Mouse (Mus musculus) frontal cortex, postnatal 14 days (tissue): ENCODE results near the gene Ttll10.

Experiments used
- DNase-seq, 2 experiments: peaks; one replicate each; pipeline ENCODE4 v3.0.0; 2022; ENCODE audit warnings: low spot score in 2 of 2

The Ttll10 gene

GRCm38 (mm10) chr4:156059261-156059660, at the start of gene Ttll10:
Gene Ttll10, minus strand, starts transcription at chr4:156059414.
- no peak for DNase-seq

- DNase-seq, result no peak
Measured at GRCm38 (mm10) chr4:156103342-156103741, 44.1 kb upstream of the Ttll10 start.

GRCm38 (mm10) chr4:156101481-156101903, 42.3 kb upstream of the Ttll10 start:
- no peak for DNase-seq

GRCm38 (mm10) chr4:156100501-156100900, 41.3 kb upstream of the Ttll10 start:
- DNase-seq, result no peak

- no peak for DNase-seq
Measured at GRCm38 (mm10) chr4:156099427-156099826, 40.2 kb upstream of the Ttll10 start.

- no peak for DNase-seq
Measured at GRCm38 (mm10) chr4:156097770-156098366, 38.7 kb upstream of the Ttll10 start.

- DNase-seq, result no peak
Measured at GRCm38 (mm10) chr4:156096191-156096590, 37.0 kb upstream of the Ttll10 start.

- no peak for DNase-seq
Measured at GRCm38 (mm10) chr4:156093758-156094157, 34.5 kb upstream of the Ttll10 start.

- no peak for DNase-seq
Measured at GRCm38 (mm10) chr4:156092765-156093164, 33.6 kb upstream of the Ttll10 start.

- no peak for DNase-seq
Measured at GRCm38 (mm10) chr4:156091236-156091635, 32.0 kb upstream of the Ttll10 start.

GRCm38 (mm10) chr4:156087398-156088087, 28.3 kb upstream of the Ttll10 start:
- DNase-seq, result no peak

- no peak for DNase-seq
Measured at GRCm38 (mm10) chr4:156085256-156085655, 26.0 kb upstream of the Ttll10 start.

GRCm38 (mm10) chr4:156084096-156084879, 25.1 kb upstream of the Ttll10 start:
- DNase-seq, result no peak

GRCm38 (mm10) chr4:156083348-156083747, 24.1 kb upstream of the Ttll10 start:
- no peak for DNase-seq

- DNase-seq, result no peak
Measured at GRCm38 (mm10) chr4:156082621-156083234, 23.5 kb upstream of the Ttll10 start.

GRCm38 (mm10) chr4:156077499-156078301, 18.5 kb upstream of the Ttll10 start:
- no peak for DNase-seq

- no peak for DNase-seq
Measured at GRCm38 (mm10) chr4:156076911-156077382, 17.7 kb upstream of the Ttll10 start.

- no peak for DNase-seq
Measured at GRCm38 (mm10) chr4:156070716-156071115, 11.5 kb upstream of the Ttll10 start.

GRCm38 (mm10) chr4:156070276-156070675, 11.1 kb upstream of the Ttll10 start:
- DNase-seq, result no peak

- DNase-seq, result no peak
Measured at GRCm38 (mm10) chr4:156069701-156070100, 10.5 kb upstream of the Ttll10 start.

GRCm38 (mm10) chr4:156067256-156067949, 8.2 kb upstream of the Ttll10 start:
- no peak for DNase-seq
